Mouse (Mus musculus): Measurements from ENCODE around the gene Alg2. TPM values are rescaled to one million over a fixed set of nuclear protein-coding genes. Genes with fewer than 3 reads are reported as not detected.

Gene Alg2
- total RNA-seq (2017), result 5.8 to 17.7 TPM (median 6.6 TPM) in 3 replicates

DNA sequence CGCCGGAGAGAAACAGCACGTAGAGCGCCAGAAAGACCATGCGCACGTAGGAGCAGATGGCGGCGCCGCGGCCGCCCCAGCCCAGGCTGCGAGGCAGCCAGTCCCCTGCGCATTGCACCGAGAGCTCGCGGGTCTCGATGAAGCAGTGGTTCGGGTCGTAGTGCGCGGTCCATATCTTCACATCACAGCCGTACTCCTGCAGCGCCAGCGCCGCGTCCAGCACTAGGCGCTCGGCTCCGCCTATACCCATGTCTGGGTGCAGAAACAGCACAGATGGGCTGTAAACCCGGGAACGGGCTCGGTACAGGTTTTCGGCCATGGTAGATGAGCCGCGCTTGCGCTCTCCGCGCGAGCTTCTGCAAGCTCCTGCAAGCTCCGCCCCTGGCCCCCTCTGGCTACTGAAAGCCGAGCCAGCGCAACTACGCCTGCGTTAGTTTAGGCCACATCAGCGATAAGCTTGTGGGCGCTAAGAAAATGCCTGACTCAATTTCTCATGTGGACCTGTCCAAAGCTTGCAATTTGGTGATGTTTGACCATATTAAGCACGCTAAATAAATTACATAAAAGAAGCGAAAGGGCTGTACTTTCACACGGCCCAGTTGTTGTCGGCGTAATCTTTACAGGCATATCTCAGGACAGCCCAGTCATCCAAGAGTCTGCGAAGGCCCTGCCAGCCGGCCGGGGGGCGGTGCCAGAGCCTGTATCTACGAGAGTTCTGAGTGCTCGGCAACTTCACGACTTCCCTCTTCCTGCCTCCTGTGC lies at the start of gene Alg2, which contains the start of gene Sec61b:
Gene Alg2, minus strand, starts transcription at position 366 of the 762 bp plus-strand sequence.
Gene Sec61b, plus strand, starts transcription at position 691 of the 762 bp plus-strand sequence.
- peak; percentile 90 for ATAC-seq (replicated peaks; ENCODE audit: insufficient number of reproducible peaks, low FRiP score, low TSS enrichment, poor library complexity, severe bottlenecking)

DNA sequence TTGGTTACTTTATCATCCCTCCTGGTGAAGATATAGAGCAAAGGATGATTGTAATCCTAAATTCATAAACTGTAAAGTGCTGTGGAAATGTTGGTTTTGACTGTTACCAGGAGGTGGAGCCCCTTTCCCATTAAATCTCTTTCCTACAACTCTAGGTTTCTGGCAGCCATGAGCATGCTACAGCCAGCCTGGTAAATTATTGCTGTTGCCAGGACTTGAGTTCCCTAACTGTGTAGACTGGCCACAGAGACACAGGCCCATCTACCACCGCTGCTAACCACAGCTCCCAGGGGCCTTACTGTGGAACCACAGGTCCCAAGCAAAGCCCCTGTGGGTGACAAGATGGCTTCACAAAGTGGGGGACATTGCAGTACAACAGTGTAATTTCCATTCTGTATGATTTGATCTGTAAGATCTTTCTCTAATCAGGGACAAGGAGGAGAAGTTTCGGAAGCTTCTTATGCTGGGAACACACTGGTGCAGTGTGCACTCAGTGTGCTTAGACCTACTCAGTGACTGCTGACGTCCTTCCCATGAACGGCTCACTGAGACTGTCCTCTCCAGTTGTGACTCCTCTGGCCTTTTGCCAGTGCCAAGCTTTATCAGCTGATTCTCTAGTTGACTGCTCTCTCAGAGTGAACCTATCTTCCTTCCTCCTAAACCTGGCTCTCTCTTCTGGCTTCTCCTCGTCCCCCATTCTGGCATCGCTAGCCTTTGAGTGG lies 47.9 kb upstream of the Alg2 start:
- ATAC-seq (replicated peaks; ENCODE audit: insufficient number of reproducible peaks, low FRiP score, low TSS enrichment, poor library complexity, severe bottlenecking), result no peak

DNA sequence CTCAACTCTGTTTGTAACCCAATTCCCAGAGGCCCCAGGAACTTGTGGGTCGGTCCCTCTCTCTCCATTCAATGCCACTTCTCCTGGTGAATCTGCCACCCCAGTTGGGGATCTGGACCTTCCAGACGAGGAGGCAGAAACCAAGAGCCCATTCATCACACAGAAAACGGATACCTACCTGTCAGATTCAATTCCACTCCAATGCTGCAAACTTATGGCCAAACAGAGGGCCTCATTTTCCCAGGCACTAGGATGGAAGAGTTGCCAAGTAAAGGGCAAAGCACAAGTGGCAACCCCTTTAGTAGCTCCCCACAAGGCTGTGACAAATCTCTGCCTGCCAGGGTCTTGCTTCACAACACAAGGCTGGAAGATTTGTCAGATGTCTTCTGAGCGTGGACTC lies 45.9 kb upstream of the Alg2 start:
- no peak for ATAC-seq (replicated peaks; ENCODE audit: insufficient number of reproducible peaks, low FRiP score, low TSS enrichment, poor library complexity, severe bottlenecking)

DNA sequence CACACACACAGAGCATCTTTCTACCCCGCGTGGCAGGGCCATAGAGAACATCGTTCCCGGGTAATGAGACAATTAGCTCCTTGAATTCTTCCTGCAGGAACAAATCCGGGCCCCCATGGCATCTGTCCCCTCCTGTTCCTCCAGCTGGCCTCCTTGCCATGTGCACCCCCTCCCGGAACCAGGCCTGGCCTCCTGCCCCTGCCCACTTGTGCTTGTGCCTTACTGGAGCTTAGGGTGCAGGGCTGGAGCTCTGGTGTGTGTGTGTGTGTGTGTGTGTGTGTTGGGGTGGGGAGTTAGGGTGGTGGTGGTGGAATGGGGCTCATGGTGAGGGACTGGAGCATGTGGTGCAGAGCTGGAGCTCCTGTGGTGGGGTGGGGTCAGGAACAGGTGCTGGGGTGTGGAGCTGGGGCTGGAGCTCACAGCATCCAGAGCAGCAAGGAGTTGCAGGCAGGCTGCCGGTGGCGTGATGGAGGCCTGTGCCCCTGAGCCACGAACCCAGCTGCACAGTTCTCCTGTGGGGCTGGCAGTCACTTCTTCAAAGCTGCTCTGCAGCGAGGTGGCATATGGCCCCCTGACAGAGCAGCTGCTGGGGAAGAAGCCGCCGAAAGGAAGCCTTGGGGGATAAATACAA lies 44.5 kb upstream of the Alg2 start:
- no peak for ATAC-seq (replicated peaks; ENCODE audit: insufficient number of reproducible peaks, low FRiP score, low TSS enrichment, poor library complexity, severe bottlenecking)

DNA sequence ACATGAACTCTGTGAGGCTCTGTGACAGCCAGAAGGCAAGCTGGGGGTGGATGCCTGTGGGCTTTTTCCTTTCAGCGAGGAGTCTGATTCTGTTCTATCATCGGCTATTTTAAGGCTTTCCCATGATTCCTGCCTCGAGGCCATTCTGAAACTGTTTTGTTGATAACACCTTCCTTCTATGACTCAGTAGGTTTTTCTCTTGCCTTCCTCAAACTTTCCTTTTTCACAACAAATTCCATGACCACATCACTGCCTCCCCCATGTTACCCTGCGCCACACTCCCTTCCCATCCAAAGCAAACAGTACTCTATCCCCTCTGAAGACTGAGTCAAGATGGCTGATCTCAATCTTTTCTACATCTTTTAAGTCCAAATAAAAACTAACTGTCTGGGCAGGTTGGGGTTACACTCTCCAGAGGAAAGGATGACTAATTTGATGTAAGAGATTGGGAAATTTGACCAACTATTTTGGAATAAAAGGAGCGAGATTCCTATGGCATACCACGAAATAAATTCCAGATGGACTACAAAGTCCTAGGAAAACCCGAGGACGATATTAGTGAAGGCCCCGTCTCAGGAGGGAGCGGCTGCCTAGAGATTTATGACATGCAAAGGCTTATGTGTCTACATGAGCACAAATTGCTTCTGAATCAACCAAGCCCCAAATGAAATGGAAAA lies 30.8 kb upstream of the Alg2 start:
- no peak for ATAC-seq (replicated peaks; ENCODE audit: insufficient number of reproducible peaks, low FRiP score, low TSS enrichment, poor library complexity, severe bottlenecking)

DNA sequence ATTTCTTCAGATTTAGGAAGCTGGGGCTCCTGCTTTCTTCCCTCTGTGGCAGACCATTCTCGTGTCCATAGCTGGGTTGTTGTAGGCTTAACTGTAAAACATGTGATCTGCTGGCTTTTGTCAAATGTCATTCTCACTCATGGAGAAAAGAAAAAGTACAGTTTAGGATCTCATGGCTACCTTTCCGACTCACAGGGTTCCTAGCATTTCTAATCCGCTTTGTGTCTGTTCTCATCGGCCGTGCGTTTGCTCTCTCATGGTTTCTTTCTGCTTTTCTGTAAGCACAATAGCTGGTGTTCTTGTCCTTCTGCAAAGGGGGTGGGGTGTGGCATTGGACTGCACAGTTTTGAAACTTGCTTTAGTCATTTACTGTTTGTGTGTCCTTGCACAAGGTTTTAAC lies 28.9 kb upstream of the Alg2 start:
- ATAC-seq (replicated peaks; ENCODE audit: insufficient number of reproducible peaks, low FRiP score, low TSS enrichment, poor library complexity, severe bottlenecking), result no peak

DNA sequence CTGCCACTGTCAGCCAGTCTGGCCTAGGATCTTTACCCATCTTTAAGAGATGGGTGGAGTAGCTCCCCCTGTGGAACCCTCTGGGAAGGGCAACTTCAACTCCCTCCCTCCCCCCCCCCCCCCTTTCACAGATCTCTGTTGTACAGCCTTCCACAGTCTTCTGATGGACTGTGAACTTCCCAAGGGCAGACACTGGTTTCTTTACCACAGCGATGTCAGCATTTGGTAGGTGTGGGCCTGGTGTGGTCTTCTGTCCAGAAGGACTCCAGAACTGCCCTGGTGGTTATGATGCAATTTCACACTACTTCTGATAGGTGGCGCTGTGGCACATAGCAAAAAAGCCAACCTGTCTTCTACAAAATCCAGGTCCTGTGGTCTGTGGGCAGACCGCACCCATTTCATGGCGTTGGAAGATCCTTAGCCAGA lies 28.4 kb upstream of the Alg2 start:
- peak; percentile 68; the same call in 1 of the 2 replicates for ATAC-seq (replicated peaks; ENCODE audit: insufficient number of reproducible peaks, low FRiP score, low TSS enrichment, poor library complexity, severe bottlenecking)

DNA sequence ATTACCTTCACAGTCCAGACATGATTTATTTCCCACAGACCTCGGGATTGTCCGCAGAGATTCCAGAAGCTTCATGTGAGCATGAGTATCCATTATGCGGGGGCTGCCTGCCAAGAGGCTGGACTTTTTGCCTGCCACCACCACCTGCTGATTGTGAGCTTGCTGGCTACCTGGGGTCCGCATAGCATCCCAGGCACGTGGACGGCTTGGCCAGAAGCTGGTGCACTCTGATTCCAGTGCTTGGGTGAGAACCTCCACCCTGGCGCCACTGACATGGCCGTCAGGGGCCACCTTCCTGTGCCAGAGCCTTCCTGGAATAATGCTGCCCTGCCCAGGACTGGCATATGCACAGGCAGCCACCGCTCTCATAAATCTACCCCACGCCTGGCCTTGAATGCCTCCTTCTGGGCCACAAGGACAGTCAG lies 25.0 kb upstream of the Alg2 start:
- ATAC-seq (replicated peaks; ENCODE audit: insufficient number of reproducible peaks, low FRiP score, low TSS enrichment, poor library complexity, severe bottlenecking), result no peak

DNA sequence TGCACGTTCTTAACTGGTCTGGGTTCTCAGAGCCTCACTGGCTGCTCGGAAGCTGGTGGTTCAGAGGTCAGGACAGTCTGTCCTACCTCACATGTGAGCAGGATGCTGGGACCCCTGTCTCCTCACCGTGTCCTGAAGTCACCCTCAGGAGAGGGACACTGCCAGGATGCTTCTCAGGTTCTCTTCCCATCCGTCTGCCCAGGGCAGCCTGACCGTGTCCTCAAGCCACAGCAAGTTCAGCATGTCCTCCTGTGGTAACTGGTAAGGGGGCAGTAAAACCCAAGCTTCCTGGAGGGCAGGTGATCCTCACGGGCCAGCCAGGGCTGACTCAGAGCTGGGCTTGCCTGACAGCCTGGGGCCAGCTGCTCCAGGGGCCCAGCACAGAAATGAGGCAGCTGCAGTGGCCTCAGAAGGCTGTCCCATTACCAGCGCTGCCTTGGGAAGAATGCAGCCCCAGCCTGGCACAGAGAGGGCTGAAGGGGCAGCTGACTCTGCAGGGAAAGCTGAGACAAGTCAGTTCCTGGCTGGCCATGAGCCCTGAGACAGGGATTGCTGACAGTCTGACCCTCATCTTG lies 23.8 kb upstream of the Alg2 start:
- ATAC-seq (replicated peaks; ENCODE audit: insufficient number of reproducible peaks, low FRiP score, low TSS enrichment, poor library complexity, severe bottlenecking), result no peak

DNA sequence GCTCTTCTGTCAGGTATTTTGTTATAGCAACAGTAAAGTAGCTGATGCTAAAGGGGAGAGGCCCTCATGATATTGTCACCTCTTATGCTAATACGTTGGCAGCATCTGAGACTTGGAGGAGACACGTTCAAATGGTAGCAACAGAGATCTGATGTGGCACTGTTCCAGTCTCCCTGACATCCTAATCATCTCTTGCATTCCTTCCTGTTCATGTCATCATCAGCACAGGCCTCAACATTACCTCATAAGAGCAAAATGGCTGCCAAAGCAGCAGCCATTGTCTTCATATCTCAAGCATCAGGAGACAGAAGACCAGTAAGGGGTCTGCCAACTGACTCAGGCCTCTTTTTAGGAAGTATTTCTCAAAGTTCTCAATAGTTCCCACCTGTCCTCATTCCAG lies 20.6 kb upstream of the Alg2 start:
- no peak for ATAC-seq (replicated peaks; ENCODE audit: insufficient number of reproducible peaks, low FRiP score, low TSS enrichment, poor library complexity, severe bottlenecking)

DNA sequence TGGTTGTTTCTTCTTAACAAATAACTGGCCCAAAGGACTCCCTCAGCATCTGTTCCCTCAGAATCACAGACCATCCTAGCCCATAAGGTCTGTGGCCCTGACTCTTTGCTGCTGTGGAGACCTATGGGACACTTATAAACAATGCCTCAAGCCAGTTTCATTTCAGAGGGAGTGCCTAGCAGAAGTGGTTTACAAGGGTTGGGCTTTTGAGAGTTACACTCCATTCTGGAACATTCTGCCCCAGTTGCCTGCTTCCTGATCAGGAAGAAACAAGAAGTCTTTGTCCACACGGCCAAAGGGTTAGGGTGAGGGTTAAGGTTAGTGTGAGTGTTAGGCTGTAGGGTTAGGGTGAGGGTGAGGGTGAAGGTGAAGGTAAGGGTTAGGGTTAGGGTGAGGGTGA lies 20.0 kb upstream of the Alg2 start:
- no peak for ATAC-seq (replicated peaks; ENCODE audit: insufficient number of reproducible peaks, low FRiP score, low TSS enrichment, poor library complexity, severe bottlenecking)

DNA sequence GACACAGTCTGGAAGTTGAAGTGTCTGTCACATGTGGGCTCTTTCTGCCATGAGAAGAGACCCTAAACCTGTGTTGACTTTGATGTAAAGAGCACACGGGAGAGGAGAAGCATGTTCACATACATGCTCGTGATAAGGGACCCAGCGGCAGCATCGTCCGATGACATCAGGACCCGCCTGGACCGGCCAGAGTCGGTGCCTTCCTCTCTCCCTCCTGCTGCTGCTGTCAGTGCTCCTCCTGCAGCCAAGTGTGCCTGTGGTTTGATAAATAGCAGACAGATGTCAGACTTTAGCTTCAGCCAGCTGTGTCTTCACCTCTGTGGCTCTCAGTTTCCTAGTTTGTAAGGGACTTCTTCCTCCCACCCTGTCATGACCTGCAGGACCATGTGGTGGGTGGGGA lies 19.3 kb upstream of the Alg2 start:
- no peak for ATAC-seq (replicated peaks; ENCODE audit: insufficient number of reproducible peaks, low FRiP score, low TSS enrichment, poor library complexity, severe bottlenecking)

DNA sequence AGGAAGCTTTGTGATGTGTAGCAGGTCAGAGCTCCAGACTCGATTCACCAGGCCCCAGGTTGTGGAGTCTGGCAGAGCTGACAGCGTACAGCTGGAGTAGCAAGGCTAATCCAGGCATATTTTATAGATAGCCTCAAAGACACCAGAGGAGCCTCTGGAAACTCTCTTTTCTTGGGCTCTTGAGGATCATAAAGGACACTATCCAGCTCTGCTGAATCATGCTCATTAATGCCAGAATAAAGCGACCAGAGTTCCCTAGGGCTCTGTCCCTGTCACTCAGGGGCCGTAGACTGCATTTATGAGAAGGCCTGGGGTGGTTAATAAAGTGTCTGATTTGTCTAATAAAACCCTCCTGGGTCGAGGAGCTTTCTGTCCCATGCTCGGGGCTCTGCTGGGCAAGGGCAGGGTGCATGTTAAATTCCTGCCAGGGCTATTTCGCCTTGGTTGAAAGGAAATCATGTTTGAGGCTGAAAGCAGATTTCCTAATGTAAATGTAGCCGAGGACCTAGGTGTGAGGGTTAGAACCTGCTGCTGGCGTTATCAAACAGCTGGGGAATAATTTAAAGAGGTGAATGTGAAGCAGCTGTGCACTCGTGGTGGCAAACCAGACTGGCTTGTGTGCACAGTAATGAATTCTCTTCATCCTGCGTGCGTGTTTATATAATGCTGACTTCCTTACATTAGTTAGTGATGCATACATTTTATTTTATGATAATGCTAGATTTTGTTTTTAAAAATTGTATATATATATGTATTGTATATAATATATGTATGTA lies 18.4 kb upstream of the Alg2 start:
- ATAC-seq (replicated peaks; ENCODE audit: insufficient number of reproducible peaks, low FRiP score, low TSS enrichment, poor library complexity, severe bottlenecking), result no peak

DNA sequence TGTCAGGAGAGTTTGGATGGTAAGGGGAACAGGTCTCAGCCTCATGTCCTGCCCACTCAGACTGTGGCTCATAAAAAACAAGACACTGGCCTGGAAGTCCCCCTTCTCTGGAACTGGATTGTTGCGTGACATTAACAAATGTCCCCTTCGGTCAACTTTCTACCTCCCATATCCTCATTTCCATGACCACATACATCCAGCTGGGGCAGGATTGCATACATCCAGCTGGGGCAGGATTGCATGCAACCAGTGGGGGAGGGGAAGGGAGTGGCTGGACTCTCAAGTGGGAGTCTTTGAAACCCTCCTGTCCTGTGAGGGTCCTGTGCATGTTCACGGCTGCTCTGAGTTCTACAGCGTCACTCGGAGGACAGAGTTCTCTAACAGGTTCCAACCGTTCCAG lies 17.1 kb upstream of the Alg2 start:
- no peak for ATAC-seq (replicated peaks; ENCODE audit: insufficient number of reproducible peaks, low FRiP score, low TSS enrichment, poor library complexity, severe bottlenecking)

DNA sequence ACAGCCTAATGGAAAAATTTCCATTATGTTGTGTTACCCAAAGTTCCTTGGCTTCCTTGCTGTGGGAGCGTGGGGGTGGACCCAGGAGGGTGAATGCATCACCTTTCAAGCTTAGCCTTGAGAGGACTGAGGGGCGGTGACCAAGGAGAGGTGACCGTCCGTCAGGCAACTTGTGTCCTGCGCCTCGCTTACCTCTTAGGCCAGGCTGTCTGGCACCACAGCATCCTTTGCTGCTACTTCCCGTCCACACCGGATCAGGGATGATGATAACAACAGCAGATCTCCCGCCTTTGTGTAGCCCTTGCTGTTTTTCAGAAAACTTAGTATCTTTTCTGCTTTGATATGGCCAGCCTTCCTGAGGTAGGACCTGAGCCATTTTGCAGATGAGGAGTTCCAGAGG lies 6.4 kb upstream of the Alg2 start:
- ATAC-seq (replicated peaks; ENCODE audit: insufficient number of reproducible peaks, low FRiP score, low TSS enrichment, poor library complexity, severe bottlenecking), result no peak

DNA sequence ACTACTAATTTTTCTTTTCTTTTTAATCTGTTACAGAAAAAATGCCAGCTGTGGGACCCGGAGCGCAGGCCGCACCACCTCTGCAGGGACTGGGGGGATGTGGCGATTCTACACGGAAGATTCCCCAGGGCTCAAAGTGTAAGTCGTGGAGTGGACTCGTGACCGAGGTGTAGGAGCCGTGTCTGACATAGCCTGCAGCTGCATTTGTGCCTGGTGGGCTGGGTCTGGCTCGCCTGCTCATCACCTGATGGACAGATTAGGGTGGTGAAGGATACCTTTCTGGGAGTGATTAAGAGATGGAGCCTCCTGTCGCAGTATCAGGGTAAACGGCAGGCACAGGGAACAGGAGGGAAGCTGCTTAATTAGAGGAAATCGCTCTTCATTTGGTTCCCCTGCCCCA lies 6.0 kb upstream of the Alg2 start:
- no peak for ATAC-seq (replicated peaks; ENCODE audit: insufficient number of reproducible peaks, low FRiP score, low TSS enrichment, poor library complexity, severe bottlenecking)

DNA sequence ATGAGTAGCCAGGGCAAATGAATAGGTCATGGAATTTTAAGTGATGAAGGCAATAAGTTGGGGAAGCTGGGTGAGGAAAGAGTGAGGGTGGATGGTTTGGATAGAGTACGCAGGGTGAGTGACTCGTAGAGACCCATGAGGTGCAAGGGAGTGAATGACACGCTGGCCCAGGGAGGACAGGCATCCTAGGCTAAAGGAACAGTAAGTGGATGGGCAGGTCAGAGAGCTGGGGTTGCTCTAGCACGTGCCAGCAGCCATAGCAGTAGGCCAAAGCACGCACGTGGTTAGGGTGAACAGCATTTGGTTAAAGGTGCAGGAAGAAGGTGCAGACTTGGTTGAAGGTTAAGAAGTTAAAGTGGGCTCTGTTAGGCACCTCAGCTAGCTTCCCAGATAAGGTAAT lies 3.4 kb upstream of the Alg2 start:
- no peak for ATAC-seq (replicated peaks; ENCODE audit: insufficient number of reproducible peaks, low FRiP score, low TSS enrichment, poor library complexity, severe bottlenecking)

All from monocyte, adult 5-6 weeks (primary cell).